Mouse (Mus musculus): ENCODE data around the gene Nudt17. TPM values are rescaled to one million over a fixed set of nuclear protein-coding genes. Genes with fewer than 3 reads are reported as not detected.

The Nudt17 gene
- polyA plus RNA-seq, 1 experiment: 6.8 TPM

- Histone ChIP-seq H3K36me3 (ENCODE audit: control insufficient read depth, insufficient read depth) (no peaks in the 10 kb centered on the region), H3K27me3 (ENCODE audit: control insufficient read depth, insufficient read depth, insufficient read length) (no peaks in the 10 kb centered on the region), H3K79me2 (ENCODE audit: control insufficient read depth, insufficient read depth) (peaks cover 72% of the 10 kb centered on the region), H3K4me2 (ENCODE audit: low read depth) (peak overlapping the region; percentile 87), H3K4me3 (peak overlapping the region; percentile 88), H3ac (ENCODE audit: control insufficient read depth, insufficient read length) (peak overlapping the region; percentile 47)
- TF ChIP-seq POLR2A (IDR thresholded peaks at IDR 0.05; ENCODE audit: insufficient read length, low read depth): no peak
- TF ChIP-seq REST (IDR thresholded peaks at IDR 0.05; ENCODE audit: insufficient read depth, insufficient read length): no peak
- TF ChIP-seq MYOG (IDR thresholded peaks at IDR 0.05; ENCODE audit: control insufficient read depth in 1 of 3, insufficient read depth in 1 of 3, insufficient read length in 2 of 3, low read depth in 2 of 3): no peak
- TF ChIP-seq E2F4 (IDR thresholded peaks at IDR 0.05; ENCODE audit: insufficient read depth): no peak
- no peak for TF ChIP-seq TCF12 (IDR thresholded peaks at IDR 0.05; ENCODE audit: insufficient read depth, poor library complexity, severe bottlenecking)
- no peak for TF ChIP-seq MAX (IDR thresholded peaks at IDR 0.05; ENCODE audit: low read depth)
- TF ChIP-seq CEBPB (IDR thresholded peaks at IDR 0.05; ENCODE audit: insufficient read depth, poor library complexity, severe bottlenecking): no peak
- TF ChIP-seq MYOD1 (IDR thresholded peaks at IDR 0.05; ENCODE audit: control insufficient read depth in 1 of 3, insufficient read length in 2 of 3, low read depth in 2 of 3): no peak
- TF ChIP-seq USF1 (IDR thresholded peaks at IDR 0.05; ENCODE audit: low read depth): no peak
- no peak for TF ChIP-seq POLR2AphosphoS2 (IDR thresholded peaks at IDR 0.05; ENCODE audit: insufficient read length, low read depth)
- no peak for TF ChIP-seq SRF (IDR thresholded peaks at IDR 0.05; ENCODE audit: control insufficient read depth, insufficient read length, low read depth)
- TF ChIP-seq TCF3 (IDR thresholded peaks at IDR 0.05; ENCODE audit: insufficient read length, low read depth): no peak
Measured at GRCm38 (mm10) chr3:96728634-96729402, 20.5 kb upstream of the Nudt17 start.

GRCm38 (mm10) chr3:96727828-96728633, 19.7 kb upstream of the Nudt17 start:
- Histone ChIP-seq H3ac (ENCODE audit: control insufficient read depth, insufficient read length) (peak overlapping the region; percentile 47), H3K79me2 (ENCODE audit: control insufficient read depth, insufficient read depth) (peaks cover 64% of the 10 kb centered on the region), H3K27me3 (ENCODE audit: control insufficient read depth, insufficient read depth, insufficient read length) (no peaks in the 10 kb centered on the region), H3K36me3 (ENCODE audit: control insufficient read depth, insufficient read depth) (peaks cover 2% of the 10 kb centered on the region), H3K4me3 (peak overlapping the region; percentile 88), H3K4me2 (ENCODE audit: low read depth) (peak overlapping the region; percentile 87)
- no peak for TF ChIP-seq USF1 (IDR thresholded peaks at IDR 0.05; ENCODE audit: low read depth)
- no peak for TF ChIP-seq TCF12 (IDR thresholded peaks at IDR 0.05; ENCODE audit: insufficient read depth, poor library complexity, severe bottlenecking)
- no peak for TF ChIP-seq SRF (IDR thresholded peaks at IDR 0.05; ENCODE audit: control insufficient read depth, insufficient read length, low read depth)
- TF ChIP-seq MAX (IDR thresholded peaks at IDR 0.05; ENCODE audit: low read depth): no peak
- TF ChIP-seq MYOD1 (IDR thresholded peaks at IDR 0.05; ENCODE audit: control insufficient read depth in 1 of 3, insufficient read length in 2 of 3, low read depth in 2 of 3): no peak
- TF ChIP-seq POLR2AphosphoS2 (IDR thresholded peaks at IDR 0.05; ENCODE audit: insufficient read length, low read depth): no peak
- no peak for TF ChIP-seq MYOG (IDR thresholded peaks at IDR 0.05; ENCODE audit: control insufficient read depth in 1 of 3, insufficient read depth in 1 of 3, insufficient read length in 2 of 3, low read depth in 2 of 3)
- no peak for TF ChIP-seq E2F4 (IDR thresholded peaks at IDR 0.05; ENCODE audit: insufficient read depth)
- no peak for TF ChIP-seq CEBPB (IDR thresholded peaks at IDR 0.05; ENCODE audit: insufficient read depth, poor library complexity, severe bottlenecking)
- no peak for TF ChIP-seq TCF3 (IDR thresholded peaks at IDR 0.05; ENCODE audit: insufficient read length, low read depth)
- TF ChIP-seq POLR2A (IDR thresholded peaks at IDR 0.05; ENCODE audit: insufficient read length, low read depth): no peak
- no peak for TF ChIP-seq REST (IDR thresholded peaks at IDR 0.05; ENCODE audit: insufficient read depth, insufficient read length)

GRCm38 (mm10) chr3:96727343-96727827, 19.0 kb upstream of the Nudt17 start, which contains the start of the genes Polr3c and Rnf115:
Gene Polr3c (minus strand): TSS chr3:96727628.
Gene Rnf115 (plus strand): TSS chr3:96727664.
- no peak for TF ChIP-seq CEBPB (IDR thresholded peaks at IDR 0.05; ENCODE audit: insufficient read depth, poor library complexity, severe bottlenecking)
- TF ChIP-seq POLR2AphosphoS2 (IDR thresholded peaks at IDR 0.05; ENCODE audit: insufficient read length, low read depth): peak; percentile 55
- no peak for TF ChIP-seq REST (IDR thresholded peaks at IDR 0.05; ENCODE audit: insufficient read depth, insufficient read length)
- TF ChIP-seq POLR2A (IDR thresholded peaks at IDR 0.05; ENCODE audit: insufficient read length, low read depth): peak; percentile 83
- TF ChIP-seq MYOG (IDR thresholded peaks at IDR 0.05; ENCODE audit: control insufficient read depth in 1 of 3, insufficient read depth in 1 of 3, insufficient read length in 2 of 3, low read depth in 2 of 3): peak in 1 of 3 experiments; percentile 41
- peak; percentile 53 for TF ChIP-seq USF1 (IDR thresholded peaks at IDR 0.05; ENCODE audit: low read depth)
- peak in 1 of 3 experiments; percentile 5 for TF ChIP-seq MYOD1 (IDR thresholded peaks at IDR 0.05; ENCODE audit: control insufficient read depth in 1 of 3, insufficient read length in 2 of 3, low read depth in 2 of 3)
- no peak for TF ChIP-seq TCF12 (IDR thresholded peaks at IDR 0.05; ENCODE audit: insufficient read depth, poor library complexity, severe bottlenecking)
- TF ChIP-seq MAX (IDR thresholded peaks at IDR 0.05; ENCODE audit: low read depth): no peak
- TF ChIP-seq E2F4 (IDR thresholded peaks at IDR 0.05; ENCODE audit: insufficient read depth): no peak
- TF ChIP-seq TCF3 (IDR thresholded peaks at IDR 0.05; ENCODE audit: insufficient read length, low read depth): no peak
- TF ChIP-seq SRF (IDR thresholded peaks at IDR 0.05; ENCODE audit: control insufficient read depth, insufficient read length, low read depth): peak; percentile 55
- peak within 1 kb of the TSS; percentile 88 for H3K4me3 ChIP-seq
- H3ac ChIP-seq (ENCODE audit: control insufficient read depth, insufficient read length): peak within 1 kb of the TSS; percentile 47
- peaks cover 4% of the 10 kb centered on the region for H3K36me3 ChIP-seq (ENCODE audit: control insufficient read depth, insufficient read depth)
- H3K4me2 ChIP-seq (ENCODE audit: low read depth): peak within 1 kb of the TSS; percentile 88
- no peaks in the 10 kb centered on the region for H3K27me3 ChIP-seq (ENCODE audit: control insufficient read depth, insufficient read depth, insufficient read length)
- peaks cover 58% of the 10 kb centered on the region for H3K79me2 ChIP-seq (ENCODE audit: control insufficient read depth, insufficient read depth)

GRCm38 (mm10) chr3:96719173-96719572, 10.8 kb upstream of the Nudt17 start:
- no peaks in the 10 kb centered on the region for H3K27me3 ChIP-seq (ENCODE audit: control insufficient read depth, insufficient read depth, insufficient read length)
- H3K4me2 ChIP-seq (ENCODE audit: low read depth): no peak overlapping the region
- peaks cover 30% of the 10 kb centered on the region for H3K36me3 ChIP-seq (ENCODE audit: control insufficient read depth, insufficient read depth)
- no peak for TF ChIP-seq MYOG (IDR thresholded peaks at IDR 0.05; ENCODE audit: control insufficient read depth in 1 of 3, insufficient read depth in 1 of 3, insufficient read length in 2 of 3, low read depth in 2 of 3)
- TF ChIP-seq POLR2AphosphoS2 (IDR thresholded peaks at IDR 0.05; ENCODE audit: insufficient read length, low read depth): no peak
- TF ChIP-seq CEBPB (IDR thresholded peaks at IDR 0.05; ENCODE audit: insufficient read depth, poor library complexity, severe bottlenecking): no peak
- no peak for TF ChIP-seq SRF (IDR thresholded peaks at IDR 0.05; ENCODE audit: control insufficient read depth, insufficient read length, low read depth)
- TF ChIP-seq POLR2A (IDR thresholded peaks at IDR 0.05; ENCODE audit: insufficient read length, low read depth): no peak
- TF ChIP-seq E2F4 (IDR thresholded peaks at IDR 0.05; ENCODE audit: insufficient read depth): no peak
- TF ChIP-seq MYOD1 (IDR thresholded peaks at IDR 0.05; ENCODE audit: control insufficient read depth in 1 of 3, insufficient read length in 2 of 3, low read depth in 2 of 3): no peak
- no peak for TF ChIP-seq TCF3 (IDR thresholded peaks at IDR 0.05; ENCODE audit: insufficient read length, low read depth)
- TF ChIP-seq MAX (IDR thresholded peaks at IDR 0.05; ENCODE audit: low read depth): no peak
- no peak for TF ChIP-seq REST (IDR thresholded peaks at IDR 0.05; ENCODE audit: insufficient read depth, insufficient read length)
- TF ChIP-seq TCF12 (IDR thresholded peaks at IDR 0.05; ENCODE audit: insufficient read depth, poor library complexity, severe bottlenecking): no peak
- TF ChIP-seq USF1 (IDR thresholded peaks at IDR 0.05; ENCODE audit: low read depth): no peak
- H3K79me2 ChIP-seq (ENCODE audit: control insufficient read depth, insufficient read depth): no peaks in the 10 kb centered on the region
- no peak overlapping the region for H3K4me3 ChIP-seq
- H3ac ChIP-seq (ENCODE audit: control insufficient read depth, insufficient read length): no peak overlapping the region

All from myocyte (in vitro differentiated cells).